Mouse (Mus musculus): ENCODE results near the gene Ybey. TPM values are rescaled to one million over a fixed set of nuclear protein-coding genes. Genes with fewer than 3 reads are reported as not detected.

The Ybey gene
- 5.6 and 5.9 TPM in 2 replicates for polyA plus RNA-seq (2015; fragmentation: Nextera tagmentation; extraction: Ambion mirVana)

DNA sequence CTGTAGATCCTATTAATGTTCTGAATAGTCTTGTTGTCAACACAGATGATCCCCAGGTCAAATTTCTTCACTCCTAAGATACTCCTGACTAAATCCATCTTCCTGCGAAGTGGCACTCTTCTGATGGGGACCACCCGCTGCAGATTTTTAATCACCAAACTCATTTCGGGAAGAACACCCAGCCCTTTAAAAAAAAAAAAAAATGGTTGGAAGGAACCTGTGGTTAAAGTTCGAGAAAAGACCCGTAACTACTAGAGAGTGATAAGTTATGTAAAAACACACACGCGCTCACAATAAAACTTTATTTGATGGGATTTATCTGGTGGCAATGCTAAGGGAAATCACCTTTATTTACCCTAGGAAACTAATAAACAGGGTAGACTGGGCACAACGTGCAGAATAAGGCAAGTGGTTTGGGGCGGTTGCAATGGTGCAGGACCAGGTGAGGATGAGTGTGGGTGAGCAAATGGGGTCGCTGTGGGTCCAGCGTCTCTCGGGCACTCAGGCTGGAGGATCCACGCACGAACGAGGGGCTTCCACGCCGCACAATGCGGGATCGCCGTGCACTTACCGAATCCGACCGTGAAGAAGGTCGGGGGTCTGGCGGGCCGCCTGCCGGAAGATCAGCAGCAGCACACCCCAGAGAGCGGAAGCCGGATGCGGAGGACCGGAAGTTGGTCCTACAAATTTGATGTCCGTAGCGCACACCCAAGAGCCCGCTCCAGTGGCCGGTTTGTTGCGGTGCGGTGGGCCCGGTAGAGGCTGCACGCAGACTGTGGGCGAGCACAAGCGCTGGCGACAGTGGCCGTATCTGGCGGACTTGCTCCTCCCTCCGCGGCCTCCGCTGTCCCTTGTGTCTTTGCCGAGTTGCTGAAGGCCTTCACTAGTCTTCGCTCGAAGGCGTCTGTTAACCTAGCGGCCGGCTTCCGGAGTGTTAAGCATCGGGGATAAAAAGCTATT is at the start of gene Ybey, which contains the start of gene Mcm3ap:
Ybey (minus strand) TSS at position 912 of the 960 bp plus-strand sequence.
Mcm3ap (plus strand) TSS at position 725 of the 960 bp plus-strand sequence.
- under 1% methylated on average over 55 of the region's 55 CpGs for WGBS

DNA sequence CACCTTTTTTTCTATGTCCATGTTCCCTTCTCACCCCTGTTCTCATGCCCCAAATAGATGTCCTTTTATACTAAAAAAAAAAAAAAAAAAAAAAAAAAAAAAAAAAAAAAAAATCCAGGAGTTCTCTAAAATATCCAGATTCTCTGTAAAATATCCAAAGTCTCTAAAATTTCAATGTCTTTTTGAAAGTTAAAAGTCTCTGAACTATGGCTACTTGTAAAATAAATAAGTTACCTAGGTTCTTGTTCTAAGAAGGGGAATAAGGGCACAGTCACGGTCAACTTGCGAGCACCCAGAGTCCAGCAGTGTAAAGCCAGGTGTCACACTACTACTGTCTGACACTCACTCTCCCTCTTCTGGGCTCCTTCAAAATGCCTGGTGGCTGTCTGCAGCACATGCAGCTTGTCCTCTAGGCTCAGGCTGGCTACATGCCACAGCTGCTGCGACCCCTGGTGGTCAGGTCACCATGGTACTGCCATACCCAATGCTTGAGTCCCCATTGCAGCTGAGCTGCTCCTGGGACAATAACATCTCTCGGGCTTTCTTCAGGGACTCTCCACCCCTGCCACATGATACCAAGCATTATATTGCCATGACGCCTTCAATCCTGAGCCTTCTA is 44.2 kb upstream of the Ybey start:
- Histone ChIP-seq H3K9me3 (no peaks in the 10 kb centered on the region), H3K4me3 (no peak overlapping the region), H3K27ac (no peak overlapping the region), H3K27me3 (no peaks in the 10 kb centered on the region), H3K9ac (no peak overlapping the region), H3K4me1 (no peaks in the 10 kb centered on the region), H3K36me3 (peaks cover 85% of the 10 kb centered on the region), H3K4me2 (no peak overlapping the region)
- ATAC-seq (ENCODE audit: insufficient number of reproducible peaks, low FRiP score, low TSS enrichment, low read depth): no peak
- 52% methylated on average over 5 of the region's 5 CpGs for WGBS

More for the DNA sequence above, at the start of gene Ybey, which contains the start of gene Mcm3ap:
- Histone ChIP-seq H3K9me3 (no peaks in the 10 kb centered on the region), H3K36me3 (peaks cover 36% of the 10 kb centered on the region), H3K9ac (peak within 1 kb of the TSS; percentile 73), H3K4me1 (peaks cover 9% of the 10 kb centered on the region; the same call in 1 of the 2 replicates), H3K27me3 (no peaks in the 10 kb centered on the region), H3K4me2 (peak within 1 kb of the TSS; percentile 44), H3K27ac (peak within 1 kb of the TSS; percentile 86), H3K4me3 (peak within 1 kb of the TSS; percentile 67)
- ATAC-seq (ENCODE audit: insufficient number of reproducible peaks, low FRiP score, low TSS enrichment, low read depth): peak; percentile 89

DNA sequence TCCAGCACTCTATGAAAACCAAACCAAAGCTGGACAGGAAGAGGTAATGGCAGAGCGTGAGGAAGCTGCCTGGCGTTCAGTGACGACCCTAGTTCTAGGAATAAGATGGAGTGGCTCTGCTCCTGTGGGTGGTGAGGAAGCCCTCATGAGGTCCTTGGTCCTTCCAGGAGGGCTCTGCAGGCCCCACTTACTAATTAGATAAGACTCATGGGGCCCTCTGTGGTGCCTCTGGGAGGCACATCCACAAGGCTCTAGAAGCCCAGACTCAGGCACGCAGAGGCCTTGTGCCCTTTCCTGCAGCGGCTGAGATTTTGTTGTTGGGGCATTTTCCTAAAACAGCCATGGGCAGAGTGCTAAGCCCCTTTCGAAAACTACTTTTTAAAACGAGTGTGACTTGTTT is 37.0 kb upstream of the Ybey start:
- Histone ChIP-seq H3K4me3 (no peak overlapping the region), H3K9me3 (no peaks in the 10 kb centered on the region), H3K27ac (no peak overlapping the region), H3K36me3 (peaks cover 87% of the 10 kb centered on the region), H3K27me3 (no peaks in the 10 kb centered on the region), H3K4me1 (no peaks in the 10 kb centered on the region), H3K9ac (no peak overlapping the region), H3K4me2 (no peak overlapping the region)
- WGBS: 94% methylated on average over 7 of the region's 7 CpGs
- ATAC-seq (ENCODE audit: insufficient number of reproducible peaks, low FRiP score, low TSS enrichment, low read depth): no peak

DNA sequence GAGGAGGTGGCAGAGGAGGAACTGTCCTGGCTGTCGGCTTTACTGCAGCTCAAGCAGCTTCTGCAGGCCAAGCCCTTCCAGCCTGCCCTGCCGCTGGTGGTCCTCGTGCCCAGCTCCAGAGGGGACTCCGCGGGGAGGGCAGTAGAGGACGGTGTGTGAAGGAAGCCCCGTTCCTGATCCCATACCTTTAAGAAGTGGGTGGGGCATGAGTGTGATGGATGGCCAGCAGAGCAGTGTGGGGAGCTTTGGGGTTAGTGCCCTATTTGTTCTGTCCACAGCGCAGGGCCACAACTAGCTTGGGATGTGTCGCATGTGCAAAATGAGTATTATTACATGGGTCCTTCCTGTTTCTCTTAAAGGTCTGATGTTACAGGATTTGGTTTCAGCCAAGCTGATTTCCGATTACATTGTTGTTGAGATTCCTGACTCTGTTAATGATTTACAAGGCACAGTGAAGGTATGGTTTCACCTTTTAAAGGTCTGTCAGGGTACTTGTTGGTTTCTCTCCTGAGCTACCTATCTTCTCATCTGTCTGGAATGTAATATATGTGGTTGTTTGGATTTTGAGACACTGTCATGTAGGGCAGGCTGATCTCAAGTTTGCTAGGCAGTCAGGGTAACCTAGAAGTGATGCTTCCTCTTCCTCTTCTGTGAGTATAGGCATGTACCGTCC is 35.5 kb upstream of the Ybey start:
- H3K9ac ChIP-seq: no peak overlapping the region
- H3K4me2 ChIP-seq: no peak overlapping the region
- H3K27me3 ChIP-seq: no peaks in the 10 kb centered on the region
- H3K9me3 ChIP-seq: no peaks in the 10 kb centered on the region
- no peaks in the 10 kb centered on the region for H3K4me1 ChIP-seq
- no peak overlapping the region for H3K4me3 ChIP-seq
- no peak overlapping the region for H3K27ac ChIP-seq
- ATAC-seq (ENCODE audit: insufficient number of reproducible peaks, low FRiP score, low TSS enrichment, low read depth): no peak
- H3K36me3 ChIP-seq: peaks cover 88% of the 10 kb centered on the region
- WGBS: 90% methylated on average over 11 of the region's 11 CpGs

DNA sequence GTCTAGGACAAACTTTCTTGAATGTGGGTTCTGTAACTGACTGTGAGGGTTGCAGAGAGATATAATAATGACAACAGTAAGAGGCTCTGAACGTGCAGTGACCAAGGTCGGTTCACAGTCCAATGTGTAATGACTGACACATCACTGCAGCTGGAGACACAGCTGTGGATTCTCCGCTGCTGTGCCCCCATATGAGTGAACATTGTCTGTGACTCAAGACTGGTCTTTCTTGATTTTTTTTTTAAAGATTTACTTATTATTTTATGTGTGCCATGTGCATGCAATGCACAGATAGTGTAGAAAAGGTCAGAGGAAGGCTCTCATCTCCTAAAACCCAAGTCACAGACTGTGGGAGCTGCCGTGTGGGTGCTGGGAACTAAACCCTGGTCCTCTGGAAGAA is 28.6 kb upstream of the Ybey start:
- Histone ChIP-seq H3K4me1 (no peaks in the 10 kb centered on the region), H3K9me3 (no peaks in the 10 kb centered on the region), H3K36me3 (peaks cover 88% of the 10 kb centered on the region), H3K27ac (no peak overlapping the region), H3K27me3 (no peaks in the 10 kb centered on the region), H3K9ac (no peak overlapping the region), H3K4me2 (no peak overlapping the region), H3K4me3 (no peak overlapping the region)
- ATAC-seq (ENCODE audit: insufficient number of reproducible peaks, low FRiP score, low TSS enrichment, low read depth): no peak
- WGBS: 92% methylated on average over 4 of the region's 4 CpGs

DNA sequence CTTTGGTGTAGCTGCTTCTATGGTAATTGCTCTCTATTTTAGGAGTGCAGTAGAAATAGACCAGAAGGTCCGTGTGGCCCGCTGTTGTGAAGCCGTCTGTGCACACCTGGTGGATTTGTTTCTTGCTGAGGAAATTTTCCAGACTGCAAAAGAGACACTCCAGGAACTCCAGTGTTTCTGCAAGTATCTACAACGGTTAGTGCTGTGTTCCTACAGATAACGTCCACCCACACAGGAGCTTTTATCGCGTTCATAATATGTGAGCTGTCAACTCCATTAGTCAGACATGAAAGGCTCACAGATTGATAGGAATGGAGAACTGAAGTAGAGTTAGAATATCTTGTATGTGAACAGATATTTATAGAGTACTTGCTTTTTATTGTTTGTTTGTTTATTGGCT is 27.5 kb upstream of the Ybey start:
- Histone ChIP-seq H3K9me3 (no peaks in the 10 kb centered on the region), H3K27ac (no peak overlapping the region), H3K4me2 (no peak overlapping the region), H3K4me3 (no peak overlapping the region), H3K4me1 (no peaks in the 10 kb centered on the region), H3K36me3 (peaks cover 81% of the 10 kb centered on the region), H3K27me3 (no peaks in the 10 kb centered on the region), H3K9ac (no peak overlapping the region)
- WGBS: 93% methylated on average over 7 of the region's 7 CpGs
- ATAC-seq (ENCODE audit: insufficient number of reproducible peaks, low FRiP score, low TSS enrichment, low read depth): no peak

DNA sequence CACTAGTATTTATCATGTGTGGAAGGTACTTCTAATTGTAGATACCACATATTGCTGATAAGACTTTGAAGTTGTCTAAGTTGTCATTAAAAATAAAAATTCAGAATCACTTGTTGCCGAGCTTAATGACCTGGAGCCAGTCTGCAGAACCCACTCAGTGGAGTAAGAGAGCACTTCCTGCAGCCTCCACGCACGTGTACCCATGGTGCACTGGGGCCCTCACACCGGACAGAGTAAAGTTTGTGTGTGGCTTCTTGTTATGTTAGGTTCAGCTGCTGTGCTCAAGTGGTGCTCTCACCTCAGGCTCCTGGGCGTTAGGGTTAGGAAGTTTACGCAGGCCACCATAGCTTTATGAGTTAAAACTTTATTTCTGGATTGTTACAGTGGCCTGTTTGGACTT is 26.6 kb upstream of the Ybey start:
- WGBS: 83% methylated on average over 6 of the region's 6 CpGs
- ATAC-seq (ENCODE audit: insufficient number of reproducible peaks, low FRiP score, low TSS enrichment, low read depth): no peak
- H3K9me3 ChIP-seq: no peaks in the 10 kb centered on the region
- H3K4me3 ChIP-seq: no peak overlapping the region
- H3K4me1 ChIP-seq: no peaks in the 10 kb centered on the region
- H3K9ac ChIP-seq: no peak overlapping the region
- H3K36me3 ChIP-seq: peaks cover 82% of the 10 kb centered on the region
- no peaks in the 10 kb centered on the region for H3K27me3 ChIP-seq
- no peak overlapping the region for H3K4me2 ChIP-seq
- H3K27ac ChIP-seq: no peak overlapping the region

DNA sequence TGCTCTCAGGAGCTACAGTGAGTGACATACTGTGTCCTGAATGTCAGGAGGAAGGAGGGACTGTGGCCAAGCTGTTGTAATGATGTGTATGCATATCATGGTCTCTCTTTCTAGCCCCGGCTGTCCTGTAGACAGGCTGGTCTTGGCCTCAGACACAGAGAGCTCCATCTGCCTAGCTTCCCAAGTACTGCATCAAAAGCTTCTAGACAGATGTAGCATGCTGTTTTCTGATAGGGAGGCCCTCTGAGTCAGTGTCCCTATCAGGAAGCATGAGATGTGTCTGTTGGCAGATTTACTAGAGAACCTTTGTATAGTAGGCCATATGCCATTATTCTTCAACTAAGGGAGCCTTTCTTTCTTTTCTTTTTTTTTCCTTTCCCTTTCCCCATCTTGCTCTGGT is 24.6 kb upstream of the Ybey start:
- H3K9ac ChIP-seq: no peak overlapping the region

DNA sequence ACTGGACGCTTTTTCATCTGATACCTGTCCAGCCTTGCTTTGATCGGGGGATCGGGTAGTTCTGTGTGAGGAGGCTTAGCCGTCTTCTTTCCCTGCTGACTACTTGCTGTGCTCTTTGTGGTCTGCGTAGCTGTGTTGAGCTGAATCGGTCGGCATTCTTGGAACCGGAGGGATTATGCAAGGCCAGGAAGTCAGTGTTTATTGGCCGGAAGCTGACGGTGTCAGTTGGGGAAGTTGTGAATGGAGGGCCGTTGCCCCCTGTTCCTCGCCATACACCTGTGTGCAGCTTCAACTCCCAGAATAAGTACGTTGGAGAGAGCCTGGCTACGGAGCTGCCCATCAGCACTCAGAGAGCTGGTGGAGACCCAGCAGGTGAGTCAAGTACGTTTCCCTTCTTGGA is 20.3 kb upstream of the Ybey start:
- no peak for ATAC-seq (ENCODE audit: insufficient number of reproducible peaks, low FRiP score, low TSS enrichment, low read depth)

More for the DNA sequence above, 24.6 kb upstream of the Ybey start:
- Histone ChIP-seq H3K4me3 (no peak overlapping the region), H3K27me3 (no peaks in the 10 kb centered on the region), H3K27ac (no peak overlapping the region), H3K9me3 (no peaks in the 10 kb centered on the region), H3K4me1 (no peaks in the 10 kb centered on the region), H3K4me2 (no peak overlapping the region), H3K36me3 (peaks cover 82% of the 10 kb centered on the region)
- WGBS: 76% methylated on average over 1 of the region's 1 CpGs
- ATAC-seq (ENCODE audit: insufficient number of reproducible peaks, low FRiP score, low TSS enrichment, low read depth): no peak

DNA sequence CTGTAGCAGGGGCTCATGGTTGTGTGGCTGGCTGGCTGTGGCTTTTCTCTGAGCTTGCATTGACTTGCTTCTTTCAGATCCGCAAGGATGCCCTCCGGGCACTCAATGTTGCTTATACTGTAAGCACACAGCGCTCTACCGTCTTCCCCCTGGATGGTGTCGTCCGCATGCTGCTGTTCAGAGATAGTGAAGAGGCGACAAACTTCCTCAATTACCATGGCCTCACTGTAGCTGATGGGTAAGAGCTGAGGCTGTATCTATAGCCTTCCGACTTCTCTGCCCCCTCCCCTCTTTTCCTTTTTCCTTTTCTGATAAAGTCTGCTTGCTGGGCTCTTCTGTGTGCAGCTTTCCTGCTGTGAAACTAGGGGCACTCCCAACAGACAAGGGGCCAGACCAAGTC is 19.4 kb upstream of the Ybey start:
- 89% methylated on average over 8 of the region's 8 CpGs for WGBS
- Histone ChIP-seq H3K36me3 (peaks cover 84% of the 10 kb centered on the region), H3K9me3 (no peaks in the 10 kb centered on the region), H3K4me1 (no peaks in the 10 kb centered on the region), H3K27ac (no peak overlapping the region), H3K4me3 (no peak overlapping the region), H3K4me2 (no peak overlapping the region), H3K9ac (no peak overlapping the region), H3K27me3 (no peaks in the 10 kb centered on the region)
- ATAC-seq (ENCODE audit: insufficient number of reproducible peaks, low FRiP score, low TSS enrichment, low read depth): no peak

More for the DNA sequence above, 20.3 kb upstream of the Ybey start:
- H3K27me3 ChIP-seq: no peaks in the 10 kb centered on the region
- WGBS: 91% methylated on average over 15 of the region's 15 CpGs
- peaks cover 86% of the 10 kb centered on the region for H3K36me3 ChIP-seq
- H3K9me3 ChIP-seq: no peaks in the 10 kb centered on the region
- H3K4me3 ChIP-seq: no peak overlapping the region
- H3K27ac ChIP-seq: no peak overlapping the region
- H3K4me1 ChIP-seq: no peaks in the 10 kb centered on the region
- no peak overlapping the region for H3K4me2 ChIP-seq
- no peak overlapping the region for H3K9ac ChIP-seq

DNA sequence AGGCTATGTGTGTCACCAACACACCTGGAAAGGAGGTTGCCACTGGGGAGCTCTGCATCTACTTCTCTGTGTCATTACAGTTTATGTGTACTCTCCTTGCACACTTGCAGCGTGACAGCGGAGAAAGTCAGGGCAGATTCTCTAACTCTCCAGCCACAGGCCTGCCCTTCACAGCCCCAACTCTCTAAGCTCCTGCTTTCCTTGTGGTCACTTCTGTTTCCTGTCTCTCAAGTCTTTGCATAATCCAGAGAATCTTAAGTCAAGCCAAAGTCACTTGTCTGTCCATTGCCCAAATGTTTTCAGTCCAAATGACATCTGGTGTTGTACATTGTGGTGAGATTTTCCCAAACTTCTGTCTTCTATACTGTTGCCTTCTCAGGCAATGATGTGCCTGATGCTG is 17.4 kb upstream of the Ybey start:
- Histone ChIP-seq H3K9ac (no peak overlapping the region), H3K27me3 (no peaks in the 10 kb centered on the region), H3K4me3 (no peak overlapping the region), H3K4me1 (no peaks in the 10 kb centered on the region), H3K4me2 (no peak overlapping the region), H3K9me3 (no peaks in the 10 kb centered on the region), H3K36me3 (peaks cover 92% of the 10 kb centered on the region), H3K27ac (no peak overlapping the region)
- 83% methylated on average over 2 of the region's 2 CpGs for WGBS
- ATAC-seq (ENCODE audit: insufficient number of reproducible peaks, low FRiP score, low TSS enrichment, low read depth): no peak

DNA sequence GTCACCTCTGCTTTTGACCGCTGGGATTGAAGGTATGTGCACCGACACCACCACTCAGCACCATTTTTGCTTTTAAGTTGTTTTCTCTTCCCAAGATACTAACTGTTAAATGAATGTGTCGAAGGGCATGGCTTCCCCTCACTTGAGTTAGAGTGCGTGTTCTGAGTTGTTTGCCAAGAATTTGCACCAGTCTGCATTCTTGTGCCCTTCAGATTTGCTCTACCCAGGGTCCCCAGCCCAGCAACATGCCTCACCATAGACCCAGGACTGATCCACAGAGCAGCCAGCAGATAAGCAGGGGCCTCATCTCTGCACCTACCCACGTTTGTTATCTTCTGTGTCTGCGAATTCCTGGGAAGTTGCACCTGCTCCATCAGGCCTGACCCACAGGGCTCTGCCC is 12.6 kb upstream of the Ybey start:
- Histone ChIP-seq H3K27ac (no peak overlapping the region), H3K4me2 (no peak overlapping the region), H3K27me3 (no peaks in the 10 kb centered on the region), H3K4me3 (no peak overlapping the region), H3K4me1 (no peaks in the 10 kb centered on the region), H3K9me3 (no peaks in the 10 kb centered on the region), H3K36me3 (peaks cover 93% of the 10 kb centered on the region), H3K9ac (no peak overlapping the region)
- no peak for ATAC-seq (ENCODE audit: insufficient number of reproducible peaks, low FRiP score, low TSS enrichment, low read depth)
- 91% methylated on average over 6 of the region's 6 CpGs for WGBS

All from limb, embryonic 15.5 days (tissue).